ENCODE assay signal across 8 mouse cellular contexts in genomic region chr7:126884286-126885164, GRCm38 (mm10). TPM values are rescaled to one million over a fixed set of nuclear protein-coding genes. Genes with fewer than 3 reads are reported as not detected.
A peak's percentile ranks its signal among the peaks of the same experiment; 100 is the strongest.
DNase-seq lines count a peak whose midpoint lies in the region; ATAC-seq and TF ChIP-seq lines count a peak whose summit lies in the region.

Taok2 (minus strand) TSS chr7:126884703.

- no peak for TF ChIP-seq EP300 in ES-Bruce4 (IDR thresholded peaks at IDR 0.05; ENCODE audit: insufficient read depth, low read depth, low read length)

- peaks cover 4% of the 10 kb centered on the region for H3K4me1 ChIP-seq in ES-Bruce4 (ENCODE audit: control insufficient read depth, insufficient read depth, low read length)
- H3K4me1 ChIP-seq in forebrain, embryonic 14.5 days (ENCODE audit: control insufficient read depth, insufficient read depth, low read length): peaks cover 21% of the 10 kb centered on the region
- H3K4me1 ChIP-seq in neural tube, embryonic 15.5 days: peaks cover 42% of the 10 kb centered on the region

- TF ChIP-seq CTCF in ES-Bruce4 (IDR thresholded peaks at IDR 0.05; ENCODE audit: low read depth, low read length): no peak

- H3K4me2 ChIP-seq in forebrain, embryonic 14.5 days (ENCODE audit: low read length): peak within 1 kb of the TSS; percentile 77
- peak within 1 kb of the TSS; percentile 86 for H3K4me2 ChIP-seq in neural tube, embryonic 15.5 days

- peak; percentile 91 for ATAC-seq in cerebellum, adult (ENCODE audit: insufficient number of reproducible peaks, low FRiP score, low TSS enrichment)
- ATAC-seq in forebrain, embryonic 14.5 days: peak; percentile 98
- ATAC-seq in neural tube, embryonic 15.5 days (ENCODE audit: low FRiP score): peak; percentile 98

- DNase-seq in forebrain, embryonic 14.5 days (ENCODE audit: low spot score): peak; percentile 99
- peak; percentile 98 to 99 for DNase-seq in heart, postnatal 14 days
- peak; percentile 99 for DNase-seq in layer of hippocampus, adult 11-12 months (ENCODE audit: low spot score)
- DNase-seq in lung, adult 18-20 months: peak; percentile 99
- peak; percentile 98 for DNase-seq in testis, postnatal 14 days (ENCODE audit: low spot score)

- no peaks in the 10 kb centered on the region for H3K27me3 ChIP-seq in ES-Bruce4 (ENCODE audit: control insufficient read depth, insufficient read depth, low read length, poor library complexity, severe bottlenecking)
- H3K27me3 ChIP-seq in forebrain, embryonic 14.5 days (replicated peaks; ENCODE audit: control insufficient read depth, insufficient read depth, low read length): no peaks in the 10 kb centered on the region
- H3K27me3 ChIP-seq in neural tube, embryonic 15.5 days (replicated peaks): no peaks in the 10 kb centered on the region

- intact Hi-C loops in heart, postnatal 14 days (cut with DNase I): no loop called here

- peak within 1 kb of the TSS; percentile 75 for H3K27ac ChIP-seq in ES-Bruce4 (ENCODE audit: insufficient read depth, low read length)
- H3K27ac ChIP-seq in forebrain, embryonic 14.5 days (ENCODE audit: low read depth, low read length): peak within 1 kb of the TSS; percentile 92
- peak within 1 kb of the TSS; percentile 96 for H3K27ac ChIP-seq in neural tube, embryonic 15.5 days (replicated peaks)

- H3K9ac ChIP-seq in ES-Bruce4 (ENCODE audit: low read depth, poor library complexity, severe bottlenecking): peak within 1 kb of the TSS; percentile 72
- peak within 1 kb of the TSS; percentile 71 for H3K9ac ChIP-seq in forebrain, embryonic 14.5 days (ENCODE audit: low read length)
- peak within 1 kb of the TSS; percentile 98 for H3K9ac ChIP-seq in neural tube, embryonic 15.5 days (replicated peaks)

- WGBS in forebrain, embryonic 14.5 days: under 1% methylated on average over 56 of the region's 56 CpGs
- under 1% methylated on average over 50 of the region's 56 CpGs for WGBS in neural tube, embryonic 15.5 days

- H3K9me3 ChIP-seq in ES-Bruce4 (replicated peaks; ENCODE audit: control insufficient read depth, insufficient read depth, low read length, poor library complexity, severe bottlenecking): no peaks in the 10 kb centered on the region
- no peaks in the 10 kb centered on the region for H3K9me3 ChIP-seq in forebrain, embryonic 14.5 days (replicated peaks; ENCODE audit: control insufficient read depth, low read length)
- no peaks in the 10 kb centered on the region for H3K9me3 ChIP-seq in neural tube, embryonic 15.5 days (replicated peaks)

- peaks cover 11% of the 10 kb centered on the region for H3K36me3 ChIP-seq in ES-Bruce4 (ENCODE audit: control insufficient read depth, insufficient read depth, low read length, poor library complexity, severe bottlenecking)
- peaks cover 10% of the 10 kb centered on the region for H3K36me3 ChIP-seq in forebrain, embryonic 14.5 days (ENCODE audit: control insufficient read depth, insufficient read depth, low read length)
- peaks cover 5% of the 10 kb centered on the region for H3K36me3 ChIP-seq in neural tube, embryonic 15.5 days

- peak; percentile 66 for TF ChIP-seq POLR2A in ES-Bruce4 (IDR thresholded peaks at IDR 0.05; ENCODE audit: insufficient read depth, low read length)

- peak within 1 kb of the TSS; percentile 91 for H3K4me3 ChIP-seq in ES-Bruce4 (ENCODE audit: low read depth, low read length)
- peak within 1 kb of the TSS; percentile 47 for H3K4me3 ChIP-seq in forebrain, embryonic 14.5 days (ENCODE audit: low read depth, low read length)
- H3K4me3 ChIP-seq in neural tube, embryonic 15.5 days (replicated peaks): peak within 1 kb of the TSS; percentile 87

RNA-seq across cellular contexts. Expression of gene Taok2, which starts in this region (rescaled TPM):
- 37.9 and 41.0 TPM in 2 replicates for polyA plus RNA-seq in ES-Bruce4 (2011; ENCODE audit: insufficient read depth, insufficient read length, low read depth, missing spikeins)
- 25.9 and 31.0 TPM in 2 replicates for polyA plus RNA-seq in forebrain, embryonic 14.5 days (2014; fragmentation: Nextera tagmentation; extraction: Ambion mirVana)
- total RNA-seq in heart, postnatal 14 days (2021): 10 to 100 TPM; 61.4 to 61.7 TPM
- polyA plus RNA-seq in neural tube, embryonic 15.5 days (2015; fragmentation: Nextera tagmentation; extraction: Ambion mirVana): 52.4 and 55.2 TPM in 2 replicates

Comparison
In these comparisons a context has a peak if more than half of its experiments do, and no peak if none do; other contexts are left out.
1. Peak in every context shown above with its lines: DNase-seq, ATAC-seq, H3K4me3 ChIP-seq and H3K27ac ChIP-seq.